Mouse (Mus musculus): Measurements from ENCODE around the gene Nr2c1.

- TF ChIP-seq CTCF (IDR thresholded peaks at IDR 0.05; ENCODE audit: low read depth, low read length) (no peak), POLR2A (IDR thresholded peaks at IDR 0.05; ENCODE audit: extremely low read depth, insufficient read depth, low read length) (no peak)
Observed at GRCm38 (mm10) chr10:94172137-94172536, 24.3 kb downstream of the Nr2c1 start.

All from liver, adult 2 months (tissue).